Mouse (Mus musculus) kidney, adult 2 months (tissue): ENCODE measurements around the gene Dcaf8.

Experiments used
- CTCF ChIP-seq: fragments of 200-500 bp; conservative IDR thresholded peaks from 2 replicates; pipeline ENCODE4 v1.5.1; 2011; ENCODE audit warnings: low read depth, mild to moderate bottlenecking, control low read depth, low read length, moderate library complexity, mixed read lengths; ENCODE audit not compliant: insufficient read depth, insufficient read length
- POLR2A ChIP-seq: fragments of 200-500 bp; IDR thresholded peaks from one replicate; pipeline ENCODE4 v1.6.1; 2011; ENCODE audit warnings: low read depth, low read length, control low read depth

- TF ChIP-seq CTCF (no peak), POLR2A (no peak)
Measured at GRCm38 (mm10) chr1:172124572-172124971, 23.3 kb upstream of the Dcaf8 start.
